Mouse (Mus musculus) C2C12 (cell line): ENCODE measurements around the gene Stim1.

Experiments
- CTCF ChIP-seq: IDR thresholded peaks from one replicate; pipeline ENCODE4 v1.5.1; 2011; ENCODE audit not compliant: control insufficient read depth, insufficient read depth, insufficient read length
- FOSL1 ChIP-seq: IDR thresholded peaks from one replicate; pipeline ENCODE4 v1.8.0; 2011; ENCODE audit warnings: mild to moderate bottlenecking, low read length; ENCODE audit not compliant: poor library complexity, insufficient read depth, severe bottlenecking
- MYOG ChIP-seq: IDR thresholded peaks from one replicate; pipeline ENCODE4 v1.6.1; 2011; ENCODE audit not compliant: control insufficient read depth, insufficient read length; ENCODE audit errors: extremely low read depth
- USF1 ChIP-seq: IDR thresholded peaks from one replicate; pipeline ENCODE4 v1.6.1; 2011; ENCODE audit warnings: low read depth, mild to moderate bottlenecking, control low read depth, moderate library complexity

DNA sequence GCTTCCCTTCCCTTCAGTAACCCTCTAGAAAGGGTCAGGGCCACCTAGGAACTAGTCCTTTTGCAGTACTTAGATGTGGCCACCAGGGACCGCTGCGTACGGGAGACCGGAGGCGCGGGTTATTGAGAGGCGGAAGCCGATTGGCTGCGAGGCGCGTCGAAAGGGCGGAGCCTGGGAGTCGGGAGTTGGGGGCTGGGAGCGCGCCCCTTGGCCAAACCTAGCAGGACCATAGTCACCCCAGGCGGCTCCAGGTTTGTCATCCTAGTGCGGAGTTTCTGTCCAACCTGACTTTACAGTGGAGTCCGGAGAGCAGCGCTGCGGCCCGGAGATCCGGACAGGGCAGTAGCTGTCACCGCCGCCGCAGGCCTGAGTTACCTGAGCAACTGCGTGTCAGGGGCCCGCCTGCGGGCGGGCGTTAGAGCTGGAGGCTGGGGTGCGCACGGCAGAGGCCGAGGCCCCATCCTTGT is 460 bp upstream of the Stim1 start:
- TF ChIP-seq CTCF, result peak; percentile 56
- no peak for TF ChIP-seq FOSL1
- TF ChIP-seq USF1, result no peak
- no peak for TF ChIP-seq MYOG
